Mouse (Mus musculus): ENCODE measurements around the gene Fam183b. TPM values are rescaled to one million over a fixed set of nuclear protein-coding genes. Genes with fewer than 3 reads are reported as not detected.
"Not testable (repeated sequence)": the region's sequence is repeated elsewhere in the genome, so short reads cannot be mapped to it uniquely, and the experiment has no call there.

Gene Fam183b
- 9.9 and 10.7 TPM in 2 replicates for polyA plus RNA-seq (2015; fragmentation: Nextera tagmentation; extraction: Ambion mirVana)

DNA sequence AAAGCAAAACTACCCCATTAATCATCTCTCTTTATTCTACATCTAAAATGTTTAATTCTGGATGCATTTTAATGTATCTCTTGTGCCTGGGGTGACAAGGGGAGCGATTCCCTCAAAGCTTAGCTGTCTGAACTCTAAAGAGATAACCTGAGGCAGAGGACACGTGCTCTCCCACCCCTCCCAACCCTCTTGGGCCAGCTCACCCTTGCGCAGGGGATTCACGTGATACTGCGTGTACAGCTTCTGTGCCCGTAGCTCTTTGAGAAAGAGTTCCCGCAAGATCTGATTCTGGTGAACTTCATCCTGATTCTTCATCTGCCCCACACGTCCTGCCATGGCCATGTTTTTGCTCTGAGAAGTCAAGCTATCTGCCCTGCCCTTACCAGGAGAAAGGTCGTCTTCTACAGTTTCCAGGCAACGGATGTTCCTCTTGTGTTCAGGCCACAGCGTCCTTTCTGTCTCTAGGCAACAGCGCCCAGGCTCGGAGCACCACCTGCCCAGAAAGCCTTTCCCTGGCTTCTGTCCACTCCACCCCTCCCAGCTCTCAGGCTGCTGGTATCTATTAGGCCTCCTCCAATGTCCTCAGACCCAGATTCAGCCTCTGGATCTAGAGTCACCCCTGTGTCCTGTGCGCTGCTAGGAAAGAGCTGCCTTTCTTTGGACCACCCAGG lies at the start of gene Fam183b:
Gene Fam183b (minus strand): TSS at position 403 of the 671 bp plus-strand sequence.
- ATAC-seq (ENCODE audit: low FRiP score, low read depth), result peak; percentile 78
- Histone ChIP-seq H3K9me3 (no peaks in the 10 kb centered on the region), H3K4me2 (peak within 1 kb of the TSS; percentile 42), H3K4me1 (replicated peaks) (peaks cover 12% of the 10 kb centered on the region), H3K27me3 (no peaks in the 10 kb centered on the region), H3K9ac (peak within 1 kb of the TSS; percentile 16; the same call in 1 of the 2 replicates), H3K36me3 (no peaks in the 10 kb centered on the region), H3K4me3 (peak within 1 kb of the TSS; percentile 14; the same call in 1 of the 2 replicates), H3K27ac (replicated peaks) (no peak within 1 kb of the TSS)
- 23% methylated on average over 14 of the region's 14 CpGs for WGBS

DNA sequence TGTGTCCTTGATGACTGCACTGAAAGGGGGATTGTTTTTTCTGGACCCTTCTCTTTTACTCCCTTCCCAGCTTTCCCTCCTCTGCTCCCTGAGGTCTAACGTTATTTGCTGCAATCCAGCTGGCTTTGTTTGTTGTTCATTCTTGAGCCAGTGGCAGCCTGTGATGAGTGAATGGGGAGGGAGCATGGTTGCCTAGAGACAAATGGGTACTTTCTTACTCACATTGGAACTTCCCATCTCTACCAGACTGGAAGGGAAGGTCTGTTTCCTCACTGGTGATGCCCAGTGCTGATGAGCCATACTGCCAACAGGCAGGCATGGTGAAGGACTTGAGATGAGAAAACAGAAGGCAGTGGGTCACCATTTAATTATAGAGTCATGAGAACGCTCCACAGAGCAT lies 48.0 kb upstream of the Fam183b start:
- Histone ChIP-seq H3K9ac (no peak overlapping the region), H3K36me3 (peaks cover 52% of the 10 kb centered on the region), H3K4me2 (no peak overlapping the region), H3K27ac (replicated peaks) (no peak overlapping the region), H3K4me1 (replicated peaks) (peaks cover 14% of the 10 kb centered on the region), H3K9me3 (no peaks in the 10 kb centered on the region), H3K4me3 (no peak overlapping the region), H3K27me3 (no peaks in the 10 kb centered on the region)
- ATAC-seq (ENCODE audit: low FRiP score, low read depth), result no peak
- WGBS, result 57% methylated on average over 2 of the region's 2 CpGs

DNA sequence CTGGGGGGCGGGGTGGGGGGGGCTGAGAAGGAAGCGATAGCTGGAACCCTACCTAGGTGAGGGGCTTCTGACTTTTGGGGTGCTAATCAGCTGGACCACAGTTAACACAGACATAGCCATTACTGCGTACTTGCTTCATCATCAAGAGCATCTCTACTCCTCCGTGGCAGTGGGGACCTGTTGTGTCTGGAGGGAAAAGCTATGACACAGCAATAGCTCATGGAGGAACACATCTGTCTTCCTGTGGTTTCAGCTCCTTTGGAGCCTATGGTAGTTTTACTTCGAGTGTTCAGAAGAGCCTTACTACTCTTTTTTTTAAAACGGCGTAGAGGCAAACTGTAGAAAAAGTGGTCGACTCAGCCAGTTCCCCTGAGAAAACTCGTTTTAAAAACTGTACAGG lies 45.9 kb upstream of the Fam183b start:
- 49% methylated on average over 9 of the region's 9 CpGs for WGBS
- ATAC-seq (ENCODE audit: low FRiP score, low read depth), result no peak
- Histone ChIP-seq H3K9me3 (no peaks in the 10 kb centered on the region), H3K36me3 (peaks cover 37% of the 10 kb centered on the region), H3K4me3 (peak overlapping the region; percentile 61), H3K9ac (peak overlapping the region; percentile 89), H3K4me1 (replicated peaks) (peaks cover 14% of the 10 kb centered on the region), H3K27ac (replicated peaks) (peak overlapping the region; percentile 88), H3K27me3 (no peaks in the 10 kb centered on the region), H3K4me2 (peak overlapping the region; percentile 79)

DNA sequence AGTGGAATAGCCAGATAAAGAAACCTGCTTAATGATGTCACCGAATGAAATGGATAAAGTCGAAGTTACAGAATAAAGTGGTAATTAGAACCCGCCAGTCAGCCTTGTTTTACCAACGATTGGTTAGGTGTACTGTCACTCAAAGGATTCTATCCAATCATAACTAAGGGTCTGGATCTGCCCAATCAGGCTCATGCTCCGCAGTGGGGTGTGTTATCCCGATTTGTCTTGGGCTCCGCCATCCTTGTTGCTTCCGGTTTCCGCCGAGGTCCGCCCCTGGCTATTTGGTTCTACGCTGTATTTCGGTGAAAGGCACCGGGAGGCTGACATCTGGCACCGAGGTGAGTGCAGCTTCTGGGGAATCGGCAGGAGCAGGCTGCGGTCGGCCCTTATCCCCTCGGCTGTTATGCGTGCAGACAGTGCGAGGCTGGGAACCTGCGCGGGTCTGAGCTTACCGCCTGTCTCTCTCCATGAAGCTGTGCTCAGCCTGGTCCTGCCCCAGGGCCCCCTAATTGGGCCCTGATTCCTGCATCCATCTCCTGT lies 45.2 kb upstream of the Fam183b start, which contains the start of gene Gm12258:
Gene Gm12258 (plus strand): TSS at position 240 of the 543 bp plus-strand sequence.
- under 1% methylated on average over 24 of the region's 24 CpGs for WGBS
- ATAC-seq (ENCODE audit: low FRiP score, low read depth), result peak; percentile 100
- Histone ChIP-seq H3K27ac (replicated peaks) (peak within 1 kb of the TSS; percentile 88), H3K4me3 (peak within 1 kb of the TSS; percentile 61), H3K4me2 (peak within 1 kb of the TSS; percentile 79), H3K4me1 (replicated peaks) (peaks cover 14% of the 10 kb centered on the region), H3K27me3 (no peaks in the 10 kb centered on the region), H3K9ac (peak within 1 kb of the TSS; percentile 89), H3K36me3 (peaks cover 31% of the 10 kb centered on the region), H3K9me3 (no peaks in the 10 kb centered on the region)

DNA sequence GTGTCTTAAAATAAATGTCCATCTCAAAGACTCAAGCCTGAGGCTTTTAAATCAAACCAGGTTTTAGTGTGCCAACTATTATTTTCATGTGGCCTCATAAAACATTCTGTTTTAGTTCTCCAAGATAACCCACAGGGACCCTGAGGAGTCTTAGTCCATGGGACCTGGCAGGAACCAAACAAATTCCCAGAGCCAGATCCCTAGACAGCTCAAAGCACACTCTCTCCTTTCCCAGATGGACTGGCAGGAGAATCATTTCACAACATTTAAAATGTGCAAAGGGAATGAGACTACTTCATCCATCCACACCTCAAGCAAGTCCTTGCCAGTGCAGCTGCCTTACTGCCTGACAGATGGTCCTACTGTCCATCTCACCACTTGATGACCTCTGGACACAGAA lies 37.2 kb upstream of the Fam183b start, which contains the start of gene Olfr311:
Gene Olfr311 (plus strand): TSS at position 301 of the 400 bp plus-strand sequence.
- not testable (repeated sequence) for H3K4me2 ChIP-seq; H3K4me1 ChIP-seq (replicated peaks); H3K4me3 ChIP-seq; H3K27ac ChIP-seq (replicated peaks); H3K9me3 ChIP-seq; ATAC-seq (ENCODE audit: low FRiP score, low read depth); H3K36me3 ChIP-seq; H3K9ac ChIP-seq; H3K27me3 ChIP-seq

DNA sequence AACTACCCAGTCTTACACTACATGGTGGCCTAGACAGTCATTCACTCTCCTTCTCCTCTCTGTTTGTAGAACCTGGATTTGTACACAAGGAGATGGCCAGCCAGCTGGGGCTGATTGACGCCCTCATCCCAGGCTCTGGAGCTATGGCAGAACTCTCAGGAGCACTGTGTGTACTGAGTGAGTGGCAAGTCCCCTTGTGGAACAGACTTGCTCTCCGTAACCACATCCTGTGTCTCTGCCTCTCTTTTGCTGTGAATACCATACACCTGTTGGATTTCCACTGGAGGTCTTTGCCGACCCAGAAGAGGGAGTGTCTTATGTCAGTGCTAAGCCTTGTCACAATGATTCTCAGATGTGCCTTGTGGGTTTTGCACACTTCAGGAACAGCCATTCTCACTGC lies 30.8 kb upstream of the Fam183b start:
- not testable (repeated sequence) for H3K4me2 ChIP-seq; H3K36me3 ChIP-seq; H3K9ac ChIP-seq; H3K4me3 ChIP-seq; H3K9me3 ChIP-seq; H3K27me3 ChIP-seq; H3K4me1 ChIP-seq (replicated peaks); H3K27ac ChIP-seq (replicated peaks); ATAC-seq (ENCODE audit: low FRiP score, low read depth)
- 89% methylated on average over 3 of the region's 3 CpGs for WGBS

DNA sequence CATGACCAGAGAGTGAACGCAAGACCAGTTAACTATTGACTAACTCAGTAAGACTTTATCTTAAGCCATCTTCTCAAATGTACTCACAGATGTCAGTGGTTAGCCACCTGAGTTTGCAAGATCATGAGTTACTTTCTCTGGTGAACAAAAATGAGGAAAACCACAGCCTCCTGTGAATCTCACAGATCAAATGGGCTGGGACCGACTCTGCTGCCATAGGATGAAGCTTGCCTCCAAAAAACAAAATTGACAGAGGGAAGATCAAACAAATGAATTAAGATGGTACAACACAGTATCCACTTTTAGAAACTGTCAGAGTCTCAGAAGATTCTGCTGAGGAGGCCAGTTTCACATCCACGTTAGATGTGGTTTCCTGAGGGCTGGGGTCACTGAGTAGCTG lies 28.0 kb upstream of the Fam183b start:
- no peak overlapping the region for H3K4me3 ChIP-seq
- H3K27me3 ChIP-seq, result no peaks in the 10 kb centered on the region
- H3K27ac ChIP-seq (replicated peaks), result no peak overlapping the region
- ATAC-seq (ENCODE audit: low FRiP score, low read depth), result no peak
- H3K4me1 ChIP-seq (replicated peaks), result no peaks in the 10 kb centered on the region
- no peaks in the 10 kb centered on the region for H3K9me3 ChIP-seq
- no peaks in the 10 kb centered on the region for H3K36me3 ChIP-seq
- no peak overlapping the region for H3K4me2 ChIP-seq
- 83% methylated on average over 3 of the region's 3 CpGs for WGBS
- H3K9ac ChIP-seq, result no peak overlapping the region

DNA sequence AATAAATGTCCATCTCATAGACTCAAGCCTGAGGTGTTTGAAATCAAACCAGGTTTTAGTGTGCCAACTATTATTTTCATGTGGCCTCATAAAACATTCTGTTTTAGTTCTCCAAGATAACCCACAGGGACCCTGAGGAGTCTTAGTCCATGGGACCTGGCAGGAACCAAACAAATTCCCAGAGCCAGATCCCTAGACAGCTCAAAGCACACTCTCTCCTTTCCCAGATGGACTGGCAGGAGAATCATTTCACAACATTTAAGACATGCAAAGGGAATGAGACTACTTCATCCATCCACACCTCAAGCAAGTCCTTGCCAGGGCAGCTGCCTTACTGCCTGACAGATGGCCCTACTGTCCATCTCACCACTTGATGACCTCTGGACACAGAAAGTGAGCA lies 27.2 kb upstream of the Fam183b start, which contains the start of gene Olfr312:
Gene Olfr312 (plus strand): TSS at position 301 of the 400 bp plus-strand sequence.
- not testable (repeated sequence) for H3K4me3 ChIP-seq; H3K27me3 ChIP-seq; H3K4me2 ChIP-seq; H3K27ac ChIP-seq (replicated peaks); ATAC-seq (ENCODE audit: low FRiP score, low read depth); H3K9me3 ChIP-seq; H3K4me1 ChIP-seq (replicated peaks); H3K9ac ChIP-seq; H3K36me3 ChIP-seq

DNA sequence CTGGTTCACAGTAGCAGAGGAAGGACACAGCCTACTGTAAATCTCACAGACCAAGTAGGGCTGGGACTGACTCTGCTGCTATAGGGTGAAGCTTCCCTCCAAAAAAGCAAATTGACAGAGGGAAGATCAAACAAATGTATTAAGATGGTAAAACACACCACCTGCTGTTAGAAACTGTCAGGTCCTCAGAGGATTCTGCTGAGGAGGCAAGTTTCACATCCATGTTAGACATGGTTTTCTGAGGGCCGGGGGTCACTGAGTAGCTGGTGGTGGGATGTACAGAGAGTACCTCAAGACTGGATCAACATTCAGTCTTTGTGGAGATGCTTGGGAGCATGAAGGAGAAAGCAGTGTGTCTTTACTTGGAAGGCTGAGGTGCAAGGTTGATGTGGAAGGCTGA lies 13.9 kb upstream of the Fam183b start:
- Histone ChIP-seq H3K9ac (no peak overlapping the region), H3K27ac (replicated peaks) (no peak overlapping the region), H3K4me3 (no peak overlapping the region), H3K36me3 (no peaks in the 10 kb centered on the region), H3K27me3 (no peaks in the 10 kb centered on the region), H3K9me3 (no peaks in the 10 kb centered on the region), H3K4me1 (replicated peaks) (no peaks in the 10 kb centered on the region), H3K4me2 (no peak overlapping the region)
- ATAC-seq (ENCODE audit: low FRiP score, low read depth), result no peak
- 84% methylated on average over 1 of the region's 1 CpGs for WGBS

DNA sequence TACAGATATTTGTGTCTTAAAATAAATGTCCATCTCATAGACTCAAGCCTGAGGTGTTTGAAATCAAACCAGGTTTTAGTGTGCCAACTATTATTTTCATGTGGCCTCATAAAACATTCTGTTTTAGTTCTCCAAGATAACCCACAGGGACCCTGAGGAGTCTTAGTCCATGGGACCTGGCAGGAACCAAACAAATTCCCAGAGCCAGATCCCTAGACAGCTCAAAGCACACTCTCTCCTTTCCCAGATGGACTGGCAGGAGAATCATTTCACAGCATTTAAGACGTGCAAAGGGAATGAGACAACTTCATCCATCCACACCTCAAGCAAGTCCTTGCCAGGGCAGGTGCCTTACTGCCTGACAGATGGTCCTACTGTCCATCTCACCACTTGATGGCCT lies 12.9 kb upstream of the Fam183b start, which contains the start of gene Olfr313:
Gene Olfr313 (plus strand): TSS at position 301 of the 400 bp plus-strand sequence.
- not testable (repeated sequence) for H3K9me3 ChIP-seq; ATAC-seq (ENCODE audit: low FRiP score, low read depth); H3K9ac ChIP-seq; H3K4me3 ChIP-seq; H3K27me3 ChIP-seq; H3K4me2 ChIP-seq; H3K27ac ChIP-seq (replicated peaks); H3K36me3 ChIP-seq; H3K4me1 ChIP-seq (replicated peaks)
- 68% methylated on average over 1 of the region's 1 CpGs for WGBS

DNA sequence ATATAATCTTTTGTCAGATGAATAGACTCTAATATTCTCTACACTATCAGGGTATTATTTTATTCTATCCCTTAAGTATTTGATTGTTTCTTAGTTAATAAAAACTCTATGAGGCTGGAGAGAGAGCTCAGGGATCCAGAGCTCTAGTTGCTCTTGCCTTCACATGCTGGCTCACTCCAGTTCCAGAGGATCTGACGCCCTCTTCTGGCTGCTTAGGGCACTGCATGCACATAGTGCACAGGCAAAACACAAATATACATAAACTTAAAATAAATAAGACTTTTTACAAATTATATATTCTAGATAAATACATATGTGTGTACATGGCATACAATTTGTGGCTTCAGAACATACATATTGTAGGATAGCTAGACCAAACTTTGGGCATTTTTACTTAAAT lies 10.2 kb upstream of the Fam183b start:
- H3K27ac ChIP-seq (replicated peaks), result no peak overlapping the region
- H3K4me3 ChIP-seq, result no peak overlapping the region
- H3K9me3 ChIP-seq, result no peaks in the 10 kb centered on the region
- H3K27me3 ChIP-seq, result no peaks in the 10 kb centered on the region
- no peak for ATAC-seq (ENCODE audit: low FRiP score, low read depth)
- WGBS, result 3% methylated on average over 1 of the region's 1 CpGs
- H3K4me2 ChIP-seq, result no peak overlapping the region
- H3K4me1 ChIP-seq (replicated peaks), result no peaks in the 10 kb centered on the region
- no peaks in the 10 kb centered on the region for H3K36me3 ChIP-seq
- H3K9ac ChIP-seq, result no peak overlapping the region

DNA sequence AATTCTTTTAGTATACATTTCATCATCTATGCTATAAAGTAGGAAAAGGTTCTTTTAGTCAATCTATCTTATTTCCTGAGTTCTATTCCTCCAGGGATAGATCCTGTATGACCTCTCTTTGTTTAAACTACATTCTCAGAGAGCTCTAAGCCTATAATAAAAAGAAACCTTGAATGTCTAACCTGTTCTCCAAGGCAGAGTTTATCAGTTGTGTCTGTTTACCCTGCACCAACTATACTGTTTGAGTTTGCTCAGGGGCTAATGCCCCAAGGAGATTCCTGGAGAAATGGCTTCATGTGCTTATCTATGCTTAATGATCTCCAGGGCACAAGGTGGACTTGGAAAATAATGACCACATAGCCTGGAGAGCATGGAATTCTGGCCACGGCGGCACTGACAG lies 2.6 kb upstream of the Fam183b start:
- H3K4me3 ChIP-seq, result no peak overlapping the region
- no peak overlapping the region for H3K27ac ChIP-seq (replicated peaks)
- no peaks in the 10 kb centered on the region for H3K27me3 ChIP-seq
- H3K9ac ChIP-seq, result no peak overlapping the region
- WGBS, result 85% methylated on average over 2 of the region's 2 CpGs
- no peak overlapping the region for H3K4me2 ChIP-seq
- no peak for ATAC-seq (ENCODE audit: low FRiP score, low read depth)
- H3K4me1 ChIP-seq (replicated peaks), result peaks cover 12% of the 10 kb centered on the region
- no peaks in the 10 kb centered on the region for H3K36me3 ChIP-seq
- H3K9me3 ChIP-seq, result no peaks in the 10 kb centered on the region

All from hindbrain, embryonic 15.5 days (tissue).